Mouse (Mus musculus) erythroid progenitor cell, adult 5-6 weeks (primary cell): ENCODE data around the gene Setd2. TPM values are rescaled to one million over a fixed set of nuclear protein-coding genes. Genes with fewer than 3 reads are reported as not detected.

Source experiments
- ATAC-seq: replicated peaks from 2 replicates; pipeline ENCODE4 v1.8.0; 2016; ENCODE audit warnings: moderate number of reproducible peaks, mild to moderate bottlenecking, moderate TSS enrichment, inconsistent platforms; ENCODE audit not compliant: poor library complexity, low FRiP score, severe bottlenecking
- total RNA-seq, 2 experiments: library from RNA; stranded (forward) in 1 of 2; stranded (reverse) in 1 of 2; fragments of 150-400 nt in 1 of 2; fragments of 186-747, 209-891 nt in 1 of 2; gene quantifications; 2 replicates each; pipeline versions ENCODE4 v1.2.3 to v1.2.4; 2015 to 2017; ENCODE audit warnings: low replicate concordance in 2 of 2

Setd2 gene
- total RNA-seq, 2 experiments from 2014 or later: 174 to 283 TPM

GRCm38 (mm10) chr9:110620685-110621084 is 88.3 kb downstream of the Setd2 start:
- ATAC-seq: no peak

GRCm38 (mm10) chr9:110622621-110623219 is 90.3 kb downstream of the Setd2 start:
- ATAC-seq: no peak

GRCm38 (mm10) chr9:110623416-110624195 is 91.2 kb downstream of the Setd2 start:
- ATAC-seq: no peak

- peak; percentile 76 for ATAC-seq
Observed at GRCm38 (mm10) chr9:110624361-110625166, 92.2 kb downstream of the Setd2 start, which contains the start of gene Nradd. Gene Nradd (minus strand): TSS chr9:110624452.

GRCm38 (mm10) chr9:110625350-110625908 is 93.0 kb downstream of the Setd2 start:
- no peak for ATAC-seq

GRCm38 (mm10) chr9:110630171-110630570 is 97.8 kb downstream of the Setd2 start:
- ATAC-seq: no peak

GRCm38 (mm10) chr9:110631191-110631590 is 98.8 kb downstream of the Setd2 start:
- no peak for ATAC-seq

GRCm38 (mm10) chr9:110631651-110632275 is 99.4 kb downstream of the Setd2 start:
- no peak for ATAC-seq

GRCm38 (mm10) chr9:110632671-110633070 is 100.3 kb downstream of the Setd2 start:
- no peak for ATAC-seq

- ATAC-seq: no peak
Observed at GRCm38 (mm10) chr9:110633882-110634281, 101.5 kb downstream of the Setd2 start.

GRCm38 (mm10) chr9:110635225-110635624 is 102.8 kb downstream of the Setd2 start:
- ATAC-seq: peak; percentile 45; the same call in 1 of the 2 replicates

- ATAC-seq: no peak
Observed at GRCm38 (mm10) chr9:110638611-110639021, 106.2 kb downstream of the Setd2 start.

- no peak for ATAC-seq
Observed at GRCm38 (mm10) chr9:110641006-110641405, 108.6 kb downstream of the Setd2 start.

GRCm38 (mm10) chr9:110642812-110643524 is 110.6 kb downstream of the Setd2 start:
- no peak for ATAC-seq

GRCm38 (mm10) chr9:110643787-110644186 is 111.4 kb downstream of the Setd2 start:
- ATAC-seq: no peak

GRCm38 (mm10) chr9:110644295-110644694 is 111.9 kb downstream of the Setd2 start:
- ATAC-seq: no peak

GRCm38 (mm10) chr9:110645219-110645618 is 112.8 kb downstream of the Setd2 start:
- no peak for ATAC-seq

- no peak for ATAC-seq
Observed at GRCm38 (mm10) chr9:110649775-110650174, 117.4 kb downstream of the Setd2 start.
